Mouse (Mus musculus) cerebral cortex, adult 2 months (tissue): ENCODE results near the gene Sptb.

Source experiments
- WGBS: fragments of 180-500 bp; shearing (Covaris S2); methylation state at CpG from one replicate; pipeline ENCODE4 v1.1.7; 2018; 5-methylcytosine and 5-hydroxymethylcytosine counted together

Sptb gene

GRCm38 (mm10) chr12:76572261-76573251, 137.8 kb downstream of the Sptb start:
- 78% methylated on average over 27 of the region's 27 CpGs for WGBS

- 91% methylated on average over 10 of the region's 10 CpGs for WGBS
Measured at GRCm38 (mm10) chr12:76571266-76571665, 139.1 kb downstream of the Sptb start.

- 89% methylated on average over 9 of the region's 9 CpGs for whole genome bisulfite sequencing
Measured at GRCm38 (mm10) chr12:76570221-76570940, 140.0 kb downstream of the Sptb start.

GRCm38 (mm10) chr12:76566284-76566683, 144.1 kb downstream of the Sptb start:
- 61% methylated on average over 10 of the region's 10 CpGs for WGBS

GRCm38 (mm10) chr12:76562196-76562595, 148.2 kb downstream of the Sptb start:
- 85% methylated on average over 4 of the region's 4 CpGs for WGBS

- 81% methylated on average over 5 of the region's 5 CpGs for WGBS
Measured at GRCm38 (mm10) chr12:76558206-76558605, 152.1 kb downstream of the Sptb start.

GRCm38 (mm10) chr12:76556745-76557389, 153.5 kb downstream of the Sptb start:
- WGBS, result 60% methylated on average over 6 of the region's 6 CpGs

- 80% methylated on average over 7 of the region's 7 CpGs for WGBS
Measured at GRCm38 (mm10) chr12:76556187-76556586, 154.2 kb downstream of the Sptb start.

- 95% methylated on average over 3 of the region's 3 CpGs for WGBS
Measured at GRCm38 (mm10) chr12:76554871-76555386, 155.4 kb downstream of the Sptb start.

GRCm38 (mm10) chr12:76554392-76554791, 156.0 kb downstream of the Sptb start:
- 82% methylated on average over 3 of the region's 3 CpGs for WGBS

GRCm38 (mm10) chr12:76553917-76554316, 156.4 kb downstream of the Sptb start:
- 71% methylated on average over 7 of the region's 7 CpGs for WGBS

GRCm38 (mm10) chr12:76552958-76553357, 157.4 kb downstream of the Sptb start:
- 88% methylated on average over 4 of the region's 4 CpGs for WGBS

- WGBS, result 61% methylated on average over 8 of the region's 8 CpGs
Measured at GRCm38 (mm10) chr12:76552321-76552720, 158.0 kb downstream of the Sptb start.

- 83% methylated on average over 3 of the region's 3 CpGs for WGBS
Measured at GRCm38 (mm10) chr12:76549203-76549602, 161.1 kb downstream of the Sptb start.

- 64% methylated on average over 7 of the region's 7 CpGs for WGBS
Measured at GRCm38 (mm10) chr12:76548082-76548423, 162.3 kb downstream of the Sptb start.

GRCm38 (mm10) chr12:76547409-76548081, 162.8 kb downstream of the Sptb start:
- 66% methylated on average over 13 of the region's 13 CpGs for WGBS

GRCm38 (mm10) chr12:76546383-76547276, 163.7 kb downstream of the Sptb start:
- WGBS, result 21% methylated on average over 28 of the region's 28 CpGs

GRCm38 (mm10) chr12:76545786-76546370, 164.5 kb downstream of the Sptb start:
- WGBS, result 48% methylated on average over 15 of the region's 15 CpGs

- WGBS, result 70% methylated on average over 6 of the region's 6 CpGs
Measured at GRCm38 (mm10) chr12:76541879-76542278, 168.5 kb downstream of the Sptb start.

GRCm38 (mm10) chr12:76541475-76541874, 168.9 kb downstream of the Sptb start:
- 48% methylated on average over 8 of the region's 8 CpGs for WGBS
